Mouse (Mus musculus) gastrocnemius, postnatal 25 days (tissue): ENCODE measurements around the gene Tmem80. TPM values are rescaled to one million over a fixed set of nuclear protein-coding genes. Genes with fewer than 3 reads are reported as not detected.

Experiments
- DNase-seq: peaks from one replicate; pipeline ENCODE4 v3.0.0; 2022
- total RNA-seq, 2 experiments: library from RNA; stranded (reverse); gene quantifications; 1 replicate in 1 of 2; 2 replicates in 1 of 2; pipeline ENCODE4 v1.2.3; 2021

Tmem80 gene
- total RNA-seq, 2 experiments from 2014 or later, result 11.0 to 11.5 TPM

DNA sequence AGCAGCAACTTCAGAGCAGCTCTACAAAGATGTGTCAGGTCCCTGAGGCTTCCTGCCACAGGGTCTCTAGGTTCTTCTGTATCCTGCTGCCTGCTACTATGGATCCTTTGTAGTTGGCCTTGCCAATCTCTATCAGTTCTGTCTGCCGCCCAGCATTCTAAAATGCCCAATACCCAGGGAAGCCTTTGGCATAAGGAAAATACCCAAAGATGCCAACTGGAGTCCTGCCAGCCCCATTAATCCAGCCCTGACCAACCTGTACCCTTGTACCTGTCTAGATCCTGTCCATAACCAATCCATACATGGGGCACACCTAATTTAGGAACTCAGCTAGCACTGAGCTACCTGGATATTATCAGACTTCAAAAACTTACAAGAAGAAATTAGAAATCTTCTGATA, 2.9 kb upstream of the Tmem80 start:
- no peak for DNase-seq

DNA sequence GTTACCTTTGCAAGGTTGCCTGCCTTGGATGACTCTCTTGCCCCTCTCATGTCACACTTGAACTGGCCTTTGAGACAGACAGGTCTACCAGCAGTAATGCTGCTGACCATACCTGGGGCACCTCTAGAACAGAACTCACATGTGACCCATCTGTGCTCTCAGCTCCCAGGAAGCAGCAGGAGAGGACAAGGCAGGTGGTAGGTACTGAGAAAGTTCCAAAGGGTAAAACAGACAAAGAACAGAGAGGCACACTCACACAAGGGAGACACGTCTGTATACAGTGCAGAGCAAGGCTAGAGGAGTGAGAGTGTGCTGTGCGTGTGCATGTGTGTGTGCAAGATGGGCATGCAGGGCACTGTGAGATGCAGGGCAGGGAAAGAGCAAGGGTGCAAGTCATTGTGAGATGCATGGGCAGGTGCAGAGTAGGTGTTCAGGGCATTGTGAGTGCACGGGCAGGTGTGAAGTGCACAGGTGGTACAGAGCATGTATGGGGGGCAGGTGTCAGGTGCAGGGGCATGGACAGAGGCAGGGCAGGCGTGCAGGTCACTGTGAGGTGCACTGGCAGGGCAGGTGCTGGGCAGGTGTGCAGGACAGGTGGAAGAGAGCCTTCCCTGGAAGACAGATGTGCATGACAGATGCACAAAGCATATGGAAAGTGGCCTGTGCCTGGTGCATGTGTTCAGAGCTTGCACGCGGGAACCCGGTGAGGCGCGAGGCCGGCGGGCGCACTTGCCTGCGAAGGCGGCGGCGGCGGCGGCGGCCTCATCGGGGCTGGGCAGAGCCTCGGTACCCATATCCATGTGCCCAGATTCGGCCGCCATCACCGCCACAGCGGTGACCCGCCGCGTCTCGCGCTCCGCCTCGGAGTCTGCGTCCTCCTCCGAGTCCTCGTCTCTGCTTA, 743 bp upstream of the Tmem80 start:
- no peak for DNase-seq

DNA sequence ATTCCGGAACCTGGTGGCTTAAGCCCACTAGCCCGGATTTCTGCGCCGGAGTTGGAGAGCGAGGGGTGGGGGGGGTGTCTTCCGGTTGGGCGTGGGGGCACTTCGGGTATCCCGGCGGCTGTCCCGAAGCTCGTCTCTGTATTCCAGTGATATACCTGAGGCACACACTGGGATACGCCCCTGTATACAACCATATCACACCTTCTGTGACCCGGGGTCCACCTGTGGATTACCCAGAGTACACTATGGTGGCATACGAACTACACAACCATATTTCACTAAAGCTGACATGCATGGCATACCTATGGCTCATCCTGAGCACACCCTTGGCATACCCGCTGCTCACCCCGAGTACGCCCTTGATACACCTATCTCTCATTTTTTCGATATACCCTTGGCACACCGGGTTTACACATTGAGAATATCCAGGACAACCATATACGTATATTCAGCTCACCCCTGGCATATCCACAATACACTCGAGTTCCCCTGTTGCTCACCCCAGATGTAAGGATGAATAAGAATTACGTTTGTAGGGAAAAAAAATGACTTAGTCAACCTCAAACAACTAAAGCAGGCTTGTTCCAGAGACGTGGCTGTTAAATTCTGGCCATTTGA, 943 bp downstream of the Tmem80 start:
- no peak for DNase-seq

DNA sequence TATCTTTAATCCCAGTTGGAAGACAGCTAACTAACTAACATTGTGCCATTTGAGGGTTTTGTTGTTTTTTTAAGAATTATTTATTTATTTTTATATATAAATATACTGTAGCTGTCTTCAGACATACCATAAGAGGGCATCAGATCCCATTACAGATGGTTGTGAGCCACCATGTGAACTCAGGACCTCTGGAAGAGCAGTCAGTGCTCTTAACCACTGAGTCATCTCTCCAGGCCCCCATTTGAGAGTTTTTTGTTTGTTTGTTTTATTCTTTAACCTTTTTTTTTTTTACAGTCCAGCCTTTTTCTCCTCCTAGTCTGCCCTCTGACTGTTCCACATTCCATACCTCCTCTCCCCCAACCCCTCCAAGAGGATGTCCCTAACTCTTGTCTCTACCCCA, 3.2 kb downstream of the Tmem80 start:
- no peak for DNase-seq

DNA sequence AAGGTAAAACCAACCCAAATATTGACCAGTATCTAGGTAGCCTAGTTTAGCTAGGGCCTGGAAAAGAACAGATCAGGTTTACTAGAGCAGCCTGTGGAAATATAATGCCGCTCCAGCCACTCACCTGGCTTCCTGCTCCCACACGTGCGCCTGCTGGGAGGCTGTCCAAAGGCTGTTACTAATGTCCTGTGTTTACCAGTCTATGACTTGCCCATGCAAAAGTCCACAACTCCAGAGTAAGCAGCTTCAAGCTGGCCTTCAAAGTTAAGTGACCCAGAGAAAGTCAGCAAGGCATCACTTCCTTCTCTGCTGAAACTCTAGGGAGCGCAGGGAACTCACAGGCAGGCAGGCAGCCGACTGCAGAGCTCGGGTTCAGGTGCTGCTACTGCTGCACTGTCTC, 4.5 kb downstream of the Tmem80 start:
- no peak for DNase-seq

DNA sequence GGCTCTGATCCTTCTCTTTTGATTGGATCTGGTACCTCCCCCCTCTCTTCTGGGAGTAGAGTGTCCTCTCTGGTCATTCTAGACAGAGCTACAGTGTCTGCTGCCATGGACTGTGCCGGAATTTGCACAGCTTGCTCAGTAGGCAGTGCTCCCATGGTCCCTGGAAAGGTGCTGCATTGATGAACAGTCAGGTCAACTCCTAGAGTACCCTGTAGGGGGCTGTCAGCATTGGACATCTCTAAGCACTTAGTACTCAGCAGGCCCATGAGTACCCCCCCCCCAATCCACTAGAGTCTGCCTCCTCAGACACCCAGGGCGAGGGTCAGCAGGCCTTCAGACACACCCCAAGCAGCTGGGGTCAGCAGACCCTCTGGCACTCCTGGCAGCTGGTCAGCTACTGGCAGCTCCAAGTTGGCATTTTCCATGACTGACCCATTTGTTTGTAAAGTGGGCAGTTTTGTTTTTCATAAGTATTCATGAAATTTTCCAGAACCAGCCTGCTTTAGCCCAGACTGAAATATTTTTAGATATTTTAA, 7.6 kb downstream of the Tmem80 start:
- no peak for DNase-seq

DNA sequence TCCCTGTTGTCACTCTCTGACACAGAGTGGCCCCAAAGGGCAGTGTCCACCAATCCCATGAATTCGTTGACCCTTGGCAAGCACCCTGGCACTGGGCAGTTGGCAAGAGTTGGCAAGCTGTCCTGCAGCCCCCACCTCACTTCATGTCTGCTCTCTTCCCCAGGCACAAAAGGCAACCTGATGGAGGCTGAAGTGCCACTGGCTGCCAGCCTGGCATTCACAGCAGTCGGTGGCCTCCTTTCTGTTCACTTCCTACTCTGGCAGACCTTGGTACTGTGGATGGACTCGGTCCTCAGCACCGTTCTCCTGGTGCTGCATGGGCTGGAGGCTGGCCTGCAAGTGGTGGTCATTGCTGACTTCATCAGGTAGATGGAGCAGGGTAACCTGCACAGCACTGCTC, 8.1 kb downstream of the Tmem80 start:
- no peak for DNase-seq

DNA sequence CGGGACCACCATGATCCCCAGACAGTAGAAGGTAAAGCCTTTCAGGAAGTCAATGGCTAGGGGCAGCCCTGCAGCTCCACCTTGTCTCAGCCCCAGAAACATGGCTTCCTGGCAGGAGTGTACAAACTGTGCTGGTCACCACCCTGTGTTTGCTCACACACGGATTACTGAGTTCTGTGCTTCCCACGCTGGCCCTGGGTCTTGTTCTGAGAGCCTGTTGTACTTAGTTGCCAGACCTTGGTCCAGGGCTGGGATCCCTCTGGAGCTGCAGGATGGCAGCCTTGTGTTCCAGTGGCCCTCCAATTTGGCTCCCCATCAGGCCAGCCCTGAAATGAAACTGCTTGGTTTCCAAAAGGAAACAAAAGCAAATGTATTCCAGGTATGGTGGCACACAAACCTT, 8.8 kb downstream of the Tmem80 start:
- no peak for DNase-seq

DNA sequence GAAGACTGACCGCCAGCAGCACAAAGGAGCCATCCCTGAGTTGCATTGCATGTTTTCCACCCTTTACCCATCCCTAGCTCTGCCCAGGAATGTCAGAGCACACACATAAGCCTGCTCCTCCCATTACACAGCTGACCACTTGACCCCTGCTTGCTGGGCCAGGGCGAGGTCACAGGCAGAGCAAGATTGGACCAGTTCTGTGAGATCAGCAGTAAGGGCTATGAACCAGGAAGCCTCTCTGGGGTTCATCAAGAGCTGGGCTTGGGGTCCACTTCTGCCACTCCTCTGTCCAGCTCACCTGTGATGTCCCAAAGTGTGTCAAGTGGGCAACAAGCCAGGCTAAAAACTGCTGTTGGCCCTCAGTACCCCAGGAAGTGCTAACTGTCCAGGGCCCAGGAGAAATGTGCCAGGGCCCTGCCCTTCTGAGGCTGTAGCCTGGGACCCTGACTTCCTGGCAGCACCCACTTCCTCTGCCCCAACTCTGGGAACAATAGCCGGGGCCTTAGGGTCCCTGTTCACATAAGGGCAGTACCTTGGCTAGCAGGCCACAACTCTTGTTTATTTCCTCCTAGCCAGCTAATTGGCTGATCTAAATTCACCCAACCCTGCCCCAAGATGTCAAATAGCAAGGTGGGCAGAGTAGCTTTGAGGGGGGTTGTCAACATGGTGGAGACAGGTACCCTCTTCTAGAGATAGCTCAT, 10.3 kb downstream of the Tmem80 start:
- no peak for DNase-seq

DNA sequence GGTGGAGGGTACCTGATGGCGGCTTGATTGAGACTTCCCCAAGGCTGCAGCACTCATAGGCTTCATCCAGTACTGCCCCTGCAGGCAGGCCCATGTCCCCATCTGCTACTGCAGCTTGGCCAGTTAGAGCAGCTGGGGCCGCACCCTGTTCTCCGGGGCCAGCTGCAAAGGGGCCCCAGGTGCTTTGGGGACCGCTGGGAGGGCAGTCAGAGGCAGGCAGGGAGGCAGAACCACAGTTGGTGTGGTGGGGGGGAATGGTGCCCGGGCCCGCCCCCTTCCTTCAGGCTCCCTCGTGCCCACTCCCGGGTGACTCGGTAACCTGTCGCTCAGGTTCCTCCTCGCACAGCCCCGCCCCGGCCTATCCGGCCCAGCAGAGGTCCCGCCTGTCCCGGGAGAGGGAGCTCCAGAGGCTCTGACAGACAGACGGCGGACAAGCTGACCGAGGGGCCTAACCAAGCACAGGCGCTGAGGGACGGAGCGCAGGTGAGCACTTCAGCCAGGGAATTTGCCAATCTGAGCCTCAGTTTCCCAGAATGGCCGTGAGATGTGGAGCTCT, 11.1 kb downstream of the Tmem80 start, which contains the start of gene Eps8l2:
Gene Eps8l2 (plus strand): TSS at position 305 of the 556 bp plus-strand sequence.
- DNase-seq, result no peak

DNA sequence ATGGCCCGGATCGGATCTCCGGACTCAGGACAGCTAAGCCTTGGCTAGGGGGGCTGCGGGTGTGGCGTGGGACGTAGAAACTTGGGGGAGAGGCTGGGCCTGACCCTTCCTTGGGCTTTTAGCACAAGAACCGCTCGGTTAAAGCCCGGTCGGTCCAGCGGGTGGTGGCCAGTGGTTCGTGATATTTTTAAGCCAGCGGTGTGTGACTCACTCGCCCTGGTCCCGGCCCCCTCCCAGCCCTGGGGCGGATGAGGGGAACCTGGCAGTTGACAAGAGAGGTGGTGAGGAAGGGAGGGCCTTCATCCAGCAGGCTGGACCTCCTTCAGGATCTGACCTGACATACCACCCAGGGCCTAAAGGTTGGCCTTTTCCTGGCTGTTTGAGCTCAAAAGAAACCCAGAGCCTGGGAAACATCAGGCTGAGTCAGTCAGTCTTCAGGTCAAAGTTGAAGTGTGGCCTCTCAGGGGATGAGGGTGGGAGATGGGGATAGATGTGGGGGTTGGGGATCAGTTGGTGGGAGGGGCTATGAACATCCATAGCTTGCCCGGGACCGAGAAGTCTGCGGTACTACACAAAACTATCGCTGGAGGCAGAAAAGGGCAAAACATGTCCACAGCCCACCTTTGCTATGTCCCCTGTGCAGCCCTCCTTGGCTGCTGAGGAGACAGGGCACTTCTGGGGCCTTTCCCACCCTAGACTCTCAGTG, 11.8 kb downstream of the Tmem80 start:
- DNase-seq, result no peak

DNA sequence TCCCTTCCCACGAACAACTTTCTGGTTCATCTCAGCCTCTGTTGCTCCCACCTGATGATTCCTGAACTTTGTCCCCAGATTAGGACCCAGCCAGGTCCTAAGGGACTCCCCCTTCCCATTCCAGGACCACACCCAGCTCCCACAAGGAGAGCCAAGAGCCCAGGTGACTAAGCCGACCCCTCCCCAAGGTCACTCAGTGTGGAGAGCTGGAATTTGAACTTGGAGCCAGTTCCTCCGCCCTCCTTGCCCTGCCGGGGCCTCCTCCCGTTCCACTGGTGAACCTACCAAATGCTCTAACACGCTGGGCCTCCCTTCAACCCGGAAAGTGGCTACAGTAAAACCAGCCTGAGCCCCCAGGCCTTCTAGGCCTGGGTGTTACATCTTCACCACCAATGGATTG, 12.5 kb downstream of the Tmem80 start:
- DNase-seq, result no peak

DNA sequence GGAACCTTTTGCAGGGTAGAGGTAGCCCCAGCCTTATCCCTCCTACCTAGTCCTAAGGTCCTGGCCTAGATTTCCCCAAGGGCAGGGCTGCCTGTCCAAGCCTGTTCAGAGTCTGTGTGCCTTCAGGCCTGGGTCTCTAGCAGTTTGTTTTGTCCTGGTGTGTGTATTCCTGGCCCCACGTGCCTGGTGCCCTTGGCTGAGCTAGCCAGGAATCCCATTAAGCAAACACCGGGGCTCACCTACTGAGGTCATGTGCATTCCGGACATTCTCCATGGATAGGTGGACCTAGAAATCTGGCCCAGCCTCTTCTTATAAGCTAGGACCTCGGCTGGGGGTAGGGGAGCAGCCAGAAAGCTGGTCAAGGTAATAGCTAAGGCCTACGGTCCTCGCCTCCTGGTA, 12.9 kb downstream of the Tmem80 start:
- DNase-seq, result no peak

DNA sequence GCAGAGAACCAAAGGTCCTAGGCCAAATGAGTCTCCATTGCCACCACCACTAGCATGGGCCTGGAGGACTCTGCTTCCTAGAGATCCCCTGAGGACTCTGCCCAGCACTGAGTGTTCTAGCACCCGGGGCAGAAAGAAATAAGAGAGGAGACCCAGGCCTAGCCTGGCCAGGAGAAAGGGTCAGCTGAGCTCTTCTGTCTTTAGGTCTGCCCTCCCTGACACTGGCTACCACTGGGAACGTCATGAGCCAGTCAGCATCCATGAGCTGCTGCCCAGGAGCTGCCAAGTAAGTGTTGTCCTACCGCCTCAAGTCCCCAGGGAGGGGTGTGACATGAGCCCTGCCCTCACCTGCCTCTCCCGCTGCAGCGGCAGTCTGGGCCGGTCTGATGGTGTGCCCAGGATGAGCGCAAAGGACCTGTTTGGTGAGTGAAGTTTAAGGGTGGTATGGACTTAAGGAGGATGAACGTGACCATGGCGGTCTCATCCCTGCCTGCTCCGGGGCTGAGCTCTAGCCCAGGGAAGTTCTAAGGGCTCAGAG, 14.2 kb downstream of the Tmem80 start:
- DNase-seq, result no peak

DNA sequence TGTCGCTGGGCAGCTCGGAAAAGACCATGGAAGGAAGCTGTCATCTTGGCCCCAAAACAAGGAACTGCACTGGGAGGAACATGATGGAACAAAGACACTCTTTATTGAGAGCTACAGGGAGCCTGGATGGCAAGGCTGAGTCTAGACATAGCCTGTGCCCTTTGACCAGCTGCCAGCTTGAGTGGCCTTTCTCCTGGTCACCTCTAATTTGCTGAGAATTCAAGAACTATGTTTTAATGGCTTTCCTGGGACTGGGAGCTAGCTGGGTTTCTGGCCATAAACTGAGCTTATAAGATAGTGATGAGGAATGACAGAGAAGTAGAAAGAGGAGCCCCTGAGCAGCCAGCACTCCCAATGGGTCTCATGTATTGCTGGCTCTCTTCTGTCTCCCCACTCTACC, 15.7 kb downstream of the Tmem80 start:
- no peak for DNase-seq

DNA sequence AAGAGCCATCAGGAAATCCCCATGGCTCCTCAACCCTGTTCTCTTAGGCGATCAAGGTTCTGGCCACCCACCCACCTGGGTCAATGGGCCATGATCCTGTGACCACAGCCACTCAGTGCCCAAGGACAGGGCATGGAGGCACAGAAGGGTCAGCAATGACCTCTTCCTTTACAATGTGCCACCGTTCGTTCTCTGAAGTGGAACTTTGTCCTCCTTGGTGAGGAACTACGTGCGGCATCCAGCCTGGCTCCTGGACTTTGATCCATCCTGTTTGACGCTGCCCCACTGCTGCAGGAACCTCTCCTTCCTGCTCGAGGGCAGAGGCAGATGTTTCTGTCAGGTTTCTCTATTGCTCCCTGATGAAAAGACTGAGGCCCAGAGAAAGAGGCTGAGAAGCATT, 16.2 kb downstream of the Tmem80 start:
- no peak for DNase-seq

DNA sequence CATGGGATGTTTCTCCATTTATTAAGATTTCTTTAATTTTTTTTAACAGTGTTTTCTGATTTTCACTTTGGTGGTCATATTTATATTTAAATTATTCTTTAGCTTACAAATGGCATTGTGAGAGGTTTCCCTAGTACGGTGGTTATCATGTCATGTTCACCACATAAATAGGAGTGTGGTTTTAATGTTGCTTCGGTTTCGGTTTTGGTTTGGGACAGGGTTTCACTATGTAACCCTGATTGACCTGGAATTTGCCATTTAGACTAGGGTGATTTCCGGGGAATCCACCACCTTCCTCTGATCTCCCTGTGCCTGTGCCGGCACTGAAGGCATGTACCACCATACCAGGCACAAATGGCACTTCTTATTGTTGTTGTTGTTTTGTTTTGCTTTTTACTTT, 17.2 kb downstream of the Tmem80 start:
- DNase-seq, result no peak

DNA sequence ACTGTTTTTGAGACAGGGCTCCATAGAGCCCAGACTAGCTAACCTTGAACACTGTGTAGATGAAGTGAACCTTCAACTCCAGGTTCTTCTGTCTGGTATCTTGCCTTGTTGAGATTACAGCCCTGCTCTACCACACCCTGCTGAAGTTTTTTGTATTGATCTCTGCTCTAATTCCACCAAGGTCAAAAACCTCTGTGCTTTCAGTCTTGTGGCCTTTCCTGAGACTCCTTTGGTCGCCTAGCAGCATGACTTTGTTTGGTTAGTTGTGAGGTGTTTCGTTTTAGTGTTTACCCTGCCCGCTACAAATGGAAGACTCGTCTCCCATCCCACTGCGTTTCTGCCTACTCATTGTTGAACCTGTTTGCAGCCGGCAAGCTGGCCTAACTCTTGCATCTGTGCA, 23.5 kb downstream of the Tmem80 start:
- DNase-seq, result no peak

DNA sequence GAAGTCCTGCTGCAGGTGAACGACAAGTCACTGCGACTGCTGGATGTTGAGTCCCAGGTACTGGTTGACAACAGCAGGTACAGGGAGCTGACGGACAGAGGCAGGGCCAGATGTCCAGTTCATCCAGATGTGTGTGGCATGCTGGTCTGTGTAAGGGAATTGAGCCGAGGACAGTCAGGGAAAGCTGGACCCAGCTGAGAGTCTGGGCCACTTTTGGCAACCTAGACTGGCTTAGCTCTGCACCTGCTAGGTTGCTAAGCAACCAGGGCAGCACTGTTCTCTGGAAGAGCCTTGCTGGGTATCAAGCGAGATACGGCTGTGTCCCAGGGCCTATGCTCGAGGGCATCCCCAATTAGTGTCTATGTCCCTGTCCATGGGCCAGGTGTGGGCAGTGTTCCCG, 27.5 kb downstream of the Tmem80 start:
- DNase-seq, result no peak

DNA sequence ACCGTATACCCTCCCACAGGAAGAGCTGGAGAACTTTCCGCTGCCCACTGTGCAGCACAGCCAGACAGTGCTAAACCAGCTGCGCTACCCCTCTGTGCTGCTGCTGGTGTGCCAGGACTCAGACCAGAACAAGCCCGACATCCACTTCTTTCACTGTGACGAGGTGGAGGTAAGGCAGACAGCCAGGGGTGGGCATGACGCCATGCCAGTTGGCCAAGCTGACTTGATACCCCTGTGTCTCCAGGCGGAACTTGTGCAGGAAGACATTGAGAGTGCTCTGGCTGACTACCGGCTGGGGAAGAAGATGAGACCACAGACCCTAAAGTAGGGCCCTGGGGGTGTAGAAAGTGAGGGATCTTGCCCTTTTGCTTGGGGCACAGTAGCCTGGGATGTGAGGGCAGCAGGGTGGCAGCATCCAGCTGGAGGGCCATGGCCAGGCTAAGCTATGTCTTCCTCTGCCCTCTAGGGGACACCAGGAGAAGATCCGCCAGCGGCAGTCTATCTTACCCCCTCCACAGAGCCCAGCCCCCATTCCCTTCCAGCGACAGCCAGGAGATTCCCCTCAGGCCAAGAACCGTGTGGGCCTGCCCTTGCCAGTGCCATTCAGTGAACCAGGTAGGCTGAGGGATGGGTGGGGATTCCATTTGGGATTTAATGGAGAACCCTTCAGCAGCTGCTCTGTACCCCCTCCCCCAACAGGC, 28.2 kb downstream of the Tmem80 start:
- no peak for DNase-seq

DNA sequence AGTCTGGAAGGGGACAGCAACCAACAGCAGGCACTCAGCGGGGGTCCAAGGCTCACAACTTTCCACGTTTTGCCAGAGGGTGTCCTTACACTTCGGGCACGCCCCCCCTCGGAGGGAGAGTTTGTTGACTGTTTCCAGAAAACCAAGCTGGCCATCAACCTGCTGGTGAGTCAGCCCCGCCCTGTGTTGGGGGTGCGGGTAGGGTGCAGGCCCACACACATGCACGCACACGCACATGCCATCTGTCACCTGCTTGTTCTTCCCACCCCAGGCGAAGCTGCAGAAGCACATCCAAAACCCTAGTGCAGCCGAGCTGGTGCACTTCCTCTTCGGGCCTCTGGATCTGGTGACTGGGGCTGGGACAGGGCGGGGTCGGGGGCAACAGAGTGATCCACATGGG, 29.4 kb downstream of the Tmem80 start:
- no peak for DNase-seq
